Mouse (Mus musculus) G1E (cell line): Measurements from ENCODE around the gene 4930412O13Rik.

ENCODE experiments used
- CTCF ChIP-seq: IDR thresholded peaks from 2 replicates; pipeline ENCODE4 v1.5.1; 2012; ENCODE audit warnings: low read depth, low read length, inconsistent platforms, mixed read lengths
- GATA1 ChIP-seq: IDR thresholded peaks from 2 replicates; pipeline ENCODE4 v1.6.1; 2012; ENCODE audit warnings: borderline replicate concordance, low read length, inconsistent platforms, mixed read lengths
- GATA2 ChIP-seq: IDR thresholded peaks from 2 replicates; pipeline ENCODE4 v1.6.1; 2012; ENCODE audit warnings: low read depth, low read length, inconsistent platforms, borderline replicate concordance
- POLR2AphosphoS5 ChIP-seq: IDR thresholded peaks from 2 replicates; pipeline ENCODE4 v1.6.1; 2012; ENCODE audit warnings: low read depth, low read length, inconsistent platforms; ENCODE audit not compliant: insufficient replicate concordance
- TAL1 ChIP-seq: conservative IDR thresholded peaks from 2 replicates; pipeline ENCODE4 v1.6.1; 2012; ENCODE audit warnings: low read depth, low read length, inconsistent platforms, mixed read lengths

GRCm38 (mm10) chr2:9926905-9927283 is 45.8 kb downstream of the 4930412O13Rik start:
- TF ChIP-seq CTCF (no peak), GATA2 (no peak), TAL1 (no peak), GATA1 (no peak), POLR2AphosphoS5 (no peak)
